Mouse (Mus musculus) heart, embryonic 11.5 days (tissue): ENCODE data around the gene Cd52. TPM values are rescaled to one million over a fixed set of nuclear protein-coding genes. Genes with fewer than 3 reads are reported as not detected.
"Not testable (repeated sequence)": the region's sequence is repeated elsewhere in the genome, so short reads cannot be mapped to it uniquely, and the experiment has no call there.

ENCODE experiments used
- ATAC-seq: fragments of 200-750 bp; cut with Nextera tagmentation; replicated peaks from 2 replicates; pipeline ENCODE4 v1.8.0; 2017; ENCODE audit warnings: moderate library complexity; ENCODE audit not compliant: insufficient number of reproducible peaks, low FRiP score, low TSS enrichment
- H3K27ac ChIP-seq: fragments of 300-500 bp; sonication (generic); 2 replicates; pipeline ENCODE4 v1.5.1; 2014; ENCODE audit warnings: mild to moderate bottlenecking, low read depth, low read length
- H3K27me3 ChIP-seq: fragments of 300-500 bp; sonication (generic); 2 replicates; pipeline ENCODE4 v1.6.1; 2014; ENCODE audit warnings: mild to moderate bottlenecking, low read length, mixed read lengths; ENCODE audit not compliant: control insufficient read depth, insufficient read depth
- H3K36me3 ChIP-seq: fragments of 300-500 bp; sonication (generic); 2 replicates; pipeline ENCODE4 v1.6.1; 2014; ENCODE audit warnings: mild to moderate bottlenecking, low read length, moderate library complexity, mixed read lengths; ENCODE audit not compliant: control insufficient read depth, insufficient read depth
- H3K4me1 ChIP-seq: fragments of 300-500 bp; sonication (generic); 2 replicates; pipeline ENCODE4 v1.6.1; 2014; ENCODE audit warnings: low read length; ENCODE audit not compliant: control insufficient read depth, insufficient read depth
- H3K4me2 ChIP-seq: fragments of 300-500 bp; sonication (generic); 2 replicates; pipeline ENCODE4 v1.6.1; 2014; ENCODE audit warnings: mild to moderate bottlenecking, moderate library complexity
- H3K4me3 ChIP-seq: fragments of 300-500 bp; sonication (generic); 2 replicates; pipeline ENCODE4 v1.5.1; 2014; ENCODE audit warnings: low read depth, low read length
- H3K9ac ChIP-seq: fragments of 300-500 bp; sonication (generic); 2 replicates; pipeline ENCODE4 v1.6.1; 2014; ENCODE audit warnings: mild to moderate bottlenecking, low read depth, low read length, moderate library complexity
- H3K9me3 ChIP-seq: fragments of 300-500 bp; sonication (generic); replicated peaks from 2 replicates; pipeline ENCODE4 v1.6.1; 2016; ENCODE audit warnings: low read length; ENCODE audit not compliant: control insufficient read depth
- WGBS: fragments of 180-500 bp; shearing (Covaris S2); extraction: QIAGEN DNeasy Blood & Tissue Kit; methylation state at CpG from one replicate; pipeline ENCODE4 v1.1.7; 2014; ENCODE audit not compliant: insufficient replicate concordance; 5-methylcytosine and 5-hydroxymethylcytosine counted together
- polyA plus RNA-seq: library from polyadenylated mRNA; unstranded; fragments of >200 nt; fragmentation: Nextera tagmentation; extraction: Ambion mirVana; gene quantifications from 2 replicates; pipeline ENCODE4 v1.2.1, GENCODE M21; 2014

The Cd52 gene
- 3.9 and 6.2 TPM in 2 replicates for polyA plus RNA-seq

- no peaks in the 10 kb centered on the region for H3K9me3 ChIP-seq
- no peak for ATAC-seq
- WGBS, result 61% methylated on average over 3 of the region's 3 CpGs
- peaks cover 6% of the 10 kb centered on the region; the same call in 1 of the 2 replicates for H3K4me1 ChIP-seq
- no peak within 1 kb of the TSS for H3K27ac ChIP-seq
- no peaks in the 10 kb centered on the region for H3K36me3 ChIP-seq
- no peak within 1 kb of the TSS for H3K4me2 ChIP-seq
- no peaks in the 10 kb centered on the region for H3K27me3 ChIP-seq
- no peak within 1 kb of the TSS for H3K4me3 ChIP-seq
- no peak within 1 kb of the TSS for H3K9ac ChIP-seq
Observed at GRCm38 (mm10) chr4:134094923-134095547, at the start of gene Cd52. TSS of gene Cd52 (minus strand) at chr4:134095082.

- H3K4me2 ChIP-seq, ATAC-seq, H3K27me3 ChIP-seq, H3K36me3 ChIP-seq, H3K4me3 ChIP-seq, H3K27ac ChIP-seq, H3K4me1 ChIP-seq, H3K9me3 ChIP-seq, H3K9ac ChIP-seq: not testable (repeated sequence)
- WGBS, result 93% methylated on average over 5 of the region's 5 CpGs
Observed at GRCm38 (mm10) chr4:134144297-134144696, 49.4 kb upstream of the Cd52 start.

GRCm38 (mm10) chr4:134138857-134139256, 44.0 kb upstream of the Cd52 start:
- H3K27me3 ChIP-seq, result no peaks in the 10 kb centered on the region
- no peak overlapping the region for H3K4me2 ChIP-seq
- 87% methylated on average over 2 of the region's 2 CpGs for WGBS
- no peak overlapping the region for H3K27ac ChIP-seq
- ATAC-seq, result no peak
- H3K4me3 ChIP-seq, result no peak overlapping the region
- no peak overlapping the region for H3K9ac ChIP-seq
- peaks cover 11% of the 10 kb centered on the region for H3K4me1 ChIP-seq
- H3K9me3 ChIP-seq, result no peaks in the 10 kb centered on the region
- H3K36me3 ChIP-seq, result no peaks in the 10 kb centered on the region

- Histone ChIP-seq H3K27ac (peak overlapping the region; percentile 22; the same call in 1 of the 2 replicates), H3K36me3 (no peaks in the 10 kb centered on the region), H3K9ac (0 out of 2 replicates have a peak overlapping the region, but pooled peaks have one; percentile 28), H3K4me1 (peaks cover 15% of the 10 kb centered on the region), H3K27me3 (no peaks in the 10 kb centered on the region), H3K9me3 (no peaks in the 10 kb centered on the region), H3K4me3 (no peak overlapping the region), H3K4me2 (no peak overlapping the region)
- 41% methylated on average over 3 of the region's 3 CpGs for WGBS
- ATAC-seq, result no peak
Observed at GRCm38 (mm10) chr4:134136280-134136926, 41.5 kb upstream of the Cd52 start.

- ATAC-seq, result no peak
Observed at GRCm38 (mm10) chr4:134132519-134133095, 37.7 kb upstream of the Cd52 start.

GRCm38 (mm10) chr4:134132117-134132516, 37.2 kb upstream of the Cd52 start:
- Histone ChIP-seq H3K27me3 (no peaks in the 10 kb centered on the region), H3K4me1 (peaks cover 29% of the 10 kb centered on the region), H3K4me3 (no peak overlapping the region), H3K9ac (no peak overlapping the region), H3K27ac (no peak overlapping the region), H3K4me2 (no peak overlapping the region), H3K9me3 (no peaks in the 10 kb centered on the region), H3K36me3 (peaks cover 3% of the 10 kb centered on the region)
- ATAC-seq, result no peak
- 69% methylated on average over 3 of the region's 3 CpGs for WGBS

More at GRCm38 (mm10) chr4:134132519-134133095, 37.7 kb upstream of the Cd52 start:
- Histone ChIP-seq H3K4me1 (peaks cover 28% of the 10 kb centered on the region), H3K9ac (no peak overlapping the region), H3K27ac (no peak overlapping the region), H3K27me3 (no peaks in the 10 kb centered on the region), H3K4me3 (no peak overlapping the region), H3K4me2 (no peak overlapping the region), H3K9me3 (no peaks in the 10 kb centered on the region), H3K36me3 (peaks cover 3% of the 10 kb centered on the region; the same call in 1 of the 2 replicates)
- 57% methylated on average over 8 of the region's 8 CpGs for WGBS

GRCm38 (mm10) chr4:134129482-134129881, 34.6 kb upstream of the Cd52 start:
- peak overlapping the region; percentile 89; the same call in 1 of the 2 replicates for H3K9ac ChIP-seq
- 25% methylated on average over 6 of the region's 6 CpGs for WGBS
- H3K36me3 ChIP-seq, result peaks cover 3% of the 10 kb centered on the region
- peak overlapping the region; percentile 86 for H3K27ac ChIP-seq
- peaks cover 23% of the 10 kb centered on the region for H3K4me1 ChIP-seq
- peak overlapping the region; percentile 81 for H3K4me2 ChIP-seq
- no peak for ATAC-seq
- no peaks in the 10 kb centered on the region for H3K27me3 ChIP-seq
- H3K9me3 ChIP-seq, result no peaks in the 10 kb centered on the region
- peak overlapping the region; percentile 89; the same call in 1 of the 2 replicates for H3K4me3 ChIP-seq

- peak; percentile 44 for ATAC-seq
- Histone ChIP-seq H3K4me1 (peaks cover 27% of the 10 kb centered on the region), H3K36me3 (peaks cover 3% of the 10 kb centered on the region), H3K4me3 (peak overlapping the region; percentile 89), H3K9me3 (no peaks in the 10 kb centered on the region), H3K9ac (peak overlapping the region; percentile 89), H3K27ac (peak overlapping the region; percentile 86), H3K4me2 (peak overlapping the region; percentile 81), H3K27me3 (no peaks in the 10 kb centered on the region)
- WGBS, result 1% methylated on average over 14 of the region's 14 CpGs
Observed at GRCm38 (mm10) chr4:134128983-134129362, 34.1 kb upstream of the Cd52 start.
